Mouse (Mus musculus) megakaryocyte, embryonic 14.5 days (primary cell): ENCODE data around the gene Prss12.

Experiments
- FLI1 ChIP-seq: IDR thresholded peaks from 2 replicates; pipeline ENCODE4 v1.6.1; 2012; ENCODE audit warnings: low read length, inconsistent platforms, mixed read lengths
- GATA1 ChIP-seq: IDR thresholded peaks from 3 replicates; pipeline ENCODE4 v1.6.1; 2012; ENCODE audit warnings: mixed read lengths, low read length, inconsistent platforms, borderline replicate concordance

GRCm38 (mm10) chr3:123537279-123537678 lies 90.6 kb downstream of the Prss12 start:
- TF ChIP-seq FLI1 (no peak), GATA1 (no peak)
